Mouse (Mus musculus) thymus, adult 2 months (tissue): ENCODE data around the gene Mdh2.

Experiments used
- CTCF ChIP-seq: fragments of 200-500 bp; IDR thresholded peaks from 2 replicates; pipeline ENCODE4 v1.5.1; 2012; ENCODE audit warnings: mild to moderate bottlenecking, control low read depth, low read length, moderate library complexity, borderline replicate concordance; ENCODE audit not compliant: control insufficient read depth, poor library complexity, insufficient read depth; ENCODE audit errors: extremely low read depth
- POLR2A ChIP-seq: fragments of 200-500 bp; IDR thresholded peaks from 2 replicates; pipeline ENCODE4 v1.6.1; 2012; ENCODE audit warnings: mild to moderate bottlenecking, low read length, control low read depth, moderate library complexity; ENCODE audit not compliant: control insufficient read depth, poor library complexity, insufficient read depth; ENCODE audit errors: extremely low read depth

DNA sequence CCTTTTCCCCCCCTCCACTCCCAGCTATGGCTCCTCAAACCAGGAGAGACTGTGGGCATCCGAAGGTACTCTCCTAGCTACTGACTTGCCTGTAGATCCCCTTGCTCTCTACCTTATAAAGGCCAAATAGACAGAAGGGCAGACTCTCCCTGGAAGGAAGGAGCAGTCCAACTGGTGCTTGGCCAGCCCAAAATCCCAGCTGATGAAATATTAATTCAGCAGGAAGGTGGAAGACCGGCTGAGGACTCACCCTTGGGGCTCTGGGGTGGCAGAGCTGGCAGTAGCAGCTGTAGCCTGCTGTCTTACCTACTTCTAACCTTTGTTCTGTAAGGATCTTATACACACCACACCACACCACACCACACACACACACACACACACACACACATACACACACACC lies 26.5 kb downstream of the Mdh2 start:
- TF ChIP-seq CTCF (no peak), POLR2A (no peak)
